Mouse (Mus musculus) spleen, adult 18-20 months (tissue): ENCODE results near the gene Psmb1.
"Not testable (repeated sequence)": the region's sequence is repeated elsewhere in the genome, so short reads cannot be mapped to it uniquely, and the experiment has no call there.

Source experiments
- DNase-seq, 2 experiments: peaks; one replicate each; pipeline ENCODE4 v3.0.0; 2022; ENCODE audit warnings: mixed read lengths in 2 of 2

The Psmb1 gene

GRCm38 (mm10) chr17:15499656-15500394 lies at the start of gene Psmb1, which contains the start of gene Tbp:
TSS of gene Psmb1 (minus strand) at chr17:15499751.
TSS of gene Tbp (plus strand) at chr17:15499888.
- DNase-seq = peak; percentile 93

GRCm38 (mm10) chr17:15546440-15546839 lies 46.9 kb upstream of the Psmb1 start:
- DNase-seq = no peak

GRCm38 (mm10) chr17:15543868-15544267 lies 44.3 kb upstream of the Psmb1 start:
- DNase-seq = not testable (repeated sequence)

- no peak for DNase-seq
Measured at GRCm38 (mm10) chr17:15540309-15540708, 40.8 kb upstream of the Psmb1 start.

- no peak for DNase-seq
Measured at GRCm38 (mm10) chr17:15536457-15536904, 36.9 kb upstream of the Psmb1 start.

GRCm38 (mm10) chr17:15535943-15536342 lies 36.4 kb upstream of the Psmb1 start:
- DNase-seq = no peak

- no peak for DNase-seq
Measured at GRCm38 (mm10) chr17:15535162-15535800, 35.7 kb upstream of the Psmb1 start.

- peak in 1 of 2 experiments; percentile 52 for DNase-seq
Measured at GRCm38 (mm10) chr17:15530141-15530540, 30.6 kb upstream of the Psmb1 start.

GRCm38 (mm10) chr17:15528887-15529286 lies 29.3 kb upstream of the Psmb1 start:
- DNase-seq = no peak

GRCm38 (mm10) chr17:15527811-15528136 lies 28.2 kb upstream of the Psmb1 start:
- no peak for DNase-seq

GRCm38 (mm10) chr17:15526986-15527810 lies 27.6 kb upstream of the Psmb1 start, which contains the start of gene Pdcd2:
TSS of gene Pdcd2 (minus strand) at chr17:15527301.
- peak; percentile 93 to 94 for DNase-seq

- no peak for DNase-seq
Measured at GRCm38 (mm10) chr17:15526304-15526703, 26.8 kb upstream of the Psmb1 start.

GRCm38 (mm10) chr17:15518766-15519165 lies 19.2 kb upstream of the Psmb1 start:
- no peak for DNase-seq

GRCm38 (mm10) chr17:15518186-15518585 lies 18.6 kb upstream of the Psmb1 start:
- DNase-seq = no peak

- no peak for DNase-seq
Measured at GRCm38 (mm10) chr17:15517776-15518175, 18.2 kb upstream of the Psmb1 start.

GRCm38 (mm10) chr17:15510694-15511093 lies 11.1 kb upstream of the Psmb1 start:
- DNase-seq = no peak

GRCm38 (mm10) chr17:15498753-15499113 lies 818 bp downstream of the Psmb1 start:
- no peak for DNase-seq

GRCm38 (mm10) chr17:15497882-15498752 lies 1.4 kb downstream of the Psmb1 start:
- DNase-seq = peak; percentile 84 to 93

- DNase-seq = no peak
Measured at GRCm38 (mm10) chr17:15490542-15490941, 9.0 kb downstream of the Psmb1 start.

- no peak for DNase-seq
Measured at GRCm38 (mm10) chr17:15472671-15473070, 26.9 kb downstream of the Psmb1 start.

GRCm38 (mm10) chr17:15467669-15468068 lies 31.9 kb downstream of the Psmb1 start:
- peak; percentile 25 to 67 for DNase-seq

- no peak for DNase-seq
Measured at GRCm38 (mm10) chr17:15461921-15462495, 37.5 kb downstream of the Psmb1 start.
